Mouse (Mus musculus) T-helper 2 cell (primary cell): Measurements from ENCODE around the gene Mslnl.
"Not testable (repeated sequence)": the region's sequence is repeated elsewhere in the genome, so short reads cannot be mapped to it uniquely, and the experiment has no call there.

Experiments
- in situ Hi-C: fragments of 300-600 bp; cut with MboI, MseI; formaldehyde crosslinking; loops from one replicate; pipeline ENCODE4 v1.15.1; 2025; ENCODE audit warnings: high pct_unique_total_duplicates

The Mslnl gene

DNA sequence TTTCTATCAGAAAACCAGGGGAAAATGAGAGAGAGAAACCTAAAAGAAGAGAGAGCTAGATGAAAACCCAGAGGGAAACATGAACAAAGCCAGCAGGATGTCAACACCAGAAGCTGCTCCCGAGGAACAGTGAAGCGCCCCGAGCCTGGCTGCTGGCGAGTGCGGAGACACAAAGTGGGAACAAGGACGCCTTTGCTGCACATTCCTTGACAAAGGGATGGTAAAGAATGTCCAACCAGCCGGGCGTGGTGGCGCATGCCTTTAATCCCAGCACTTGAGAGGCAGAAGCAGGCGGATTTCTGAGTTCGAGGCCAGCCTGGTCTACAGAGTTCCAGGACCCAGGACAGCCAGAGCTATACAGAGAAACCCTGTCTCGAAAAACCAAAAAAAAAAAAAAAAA, 5.6 kb downstream of the Mslnl start:
- in situ Hi-C loops, result not testable (repeated sequence)

DNA sequence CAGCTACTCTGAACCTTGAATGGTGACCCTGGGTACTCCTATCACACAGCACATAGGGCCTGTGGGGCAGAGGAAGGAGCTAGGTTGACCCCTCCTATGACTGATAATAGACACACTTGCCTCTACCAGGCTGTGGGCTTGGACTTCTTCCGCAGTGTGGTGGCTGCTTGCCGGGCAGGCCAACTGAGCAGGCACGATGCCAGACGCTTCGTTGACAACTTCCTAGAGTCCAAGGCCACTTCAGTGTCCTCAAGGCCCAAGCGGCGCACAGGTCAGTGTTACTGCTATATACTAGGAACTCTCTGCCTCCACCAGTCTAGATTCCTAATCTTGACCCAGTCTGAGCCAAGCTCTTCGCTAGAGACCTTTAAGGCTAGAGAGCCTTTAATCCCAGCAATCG, 8.0 kb downstream of the Mslnl start:
- in situ Hi-C loops, result no loop called here

DNA sequence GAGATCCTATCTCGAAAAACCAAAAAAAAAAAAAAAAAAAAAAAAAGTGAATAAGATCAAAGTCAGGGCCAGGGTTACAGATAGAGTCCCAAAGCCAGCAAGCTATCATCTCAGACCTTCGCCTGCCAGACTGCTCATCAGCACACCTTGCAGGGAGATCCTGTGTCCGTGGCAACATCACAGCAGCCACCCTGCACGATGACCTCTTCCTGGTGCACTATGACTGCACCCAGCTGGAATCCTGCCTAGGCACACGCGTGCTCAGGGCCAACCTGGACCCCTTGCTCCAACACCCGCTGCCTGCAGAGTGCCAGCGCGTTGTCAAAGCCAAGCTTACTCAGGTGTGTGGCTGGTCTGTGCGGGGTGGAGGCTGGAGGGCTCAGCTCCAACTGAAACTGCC, 8.5 kb downstream of the Mslnl start:
- in situ Hi-C loops, result no loop called here

DNA sequence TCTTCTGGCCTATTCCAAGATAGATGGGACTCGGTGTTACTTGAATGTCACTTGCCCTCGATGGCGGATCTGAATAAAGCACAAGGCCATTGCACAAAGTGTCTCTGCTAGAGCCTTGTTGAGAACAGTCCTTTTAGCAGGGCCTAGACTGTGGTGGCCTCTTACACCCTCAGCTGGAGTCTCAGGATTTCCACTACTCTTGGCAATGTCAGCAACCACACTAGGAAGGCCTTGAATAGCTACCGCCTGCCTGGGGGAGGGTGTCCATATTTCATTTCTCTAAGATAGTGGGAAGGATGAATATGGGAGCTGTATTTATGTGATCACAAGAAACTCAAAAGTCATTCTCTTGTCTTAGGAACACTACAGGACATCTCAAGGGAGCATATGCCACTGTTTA, 12.4 kb downstream of the Mslnl start:
- in situ Hi-C loops, result no loop called here

DNA sequence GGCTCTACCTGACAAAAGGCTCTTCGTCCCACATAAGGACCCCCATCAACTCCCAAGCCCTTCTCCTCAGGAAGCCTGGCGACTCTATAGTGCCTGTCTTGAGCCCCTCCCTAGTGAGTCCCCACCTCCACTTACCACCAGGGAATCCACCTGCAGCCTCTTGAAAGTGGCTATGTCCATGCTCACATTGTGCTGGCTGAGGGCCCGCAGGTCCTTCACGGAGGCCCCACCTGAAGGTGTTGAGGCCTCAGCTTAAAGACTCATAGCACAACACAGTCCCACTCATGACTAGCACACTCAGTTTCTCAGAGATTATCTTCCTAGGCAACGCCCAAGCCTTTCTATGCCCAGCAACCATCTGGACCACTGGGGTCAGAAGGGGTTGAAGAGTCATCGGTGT, 13.5 kb downstream of the Mslnl start:
- in situ Hi-C loops, result no loop called here

DNA sequence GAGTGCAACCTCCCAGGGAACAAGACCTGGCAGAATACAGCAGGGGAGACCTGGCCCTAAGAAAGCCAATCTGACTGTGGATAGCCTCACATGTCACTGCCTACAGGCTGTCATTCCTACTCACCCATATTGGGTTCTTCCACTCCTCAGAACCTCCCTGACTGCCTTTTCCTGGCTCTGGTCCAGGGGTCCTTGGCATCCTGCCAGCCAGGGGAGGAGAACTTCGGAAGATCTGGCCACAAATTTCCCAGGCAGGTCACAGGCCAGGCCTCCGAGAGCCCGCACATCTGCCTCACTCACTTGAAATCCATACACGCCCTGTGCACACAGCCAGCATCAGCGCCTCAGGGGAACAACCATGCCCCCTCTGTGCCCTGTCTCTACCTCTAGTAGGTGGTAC, 15.6 kb downstream of the Mslnl start:
- in situ Hi-C loops, result no loop called here

DNA sequence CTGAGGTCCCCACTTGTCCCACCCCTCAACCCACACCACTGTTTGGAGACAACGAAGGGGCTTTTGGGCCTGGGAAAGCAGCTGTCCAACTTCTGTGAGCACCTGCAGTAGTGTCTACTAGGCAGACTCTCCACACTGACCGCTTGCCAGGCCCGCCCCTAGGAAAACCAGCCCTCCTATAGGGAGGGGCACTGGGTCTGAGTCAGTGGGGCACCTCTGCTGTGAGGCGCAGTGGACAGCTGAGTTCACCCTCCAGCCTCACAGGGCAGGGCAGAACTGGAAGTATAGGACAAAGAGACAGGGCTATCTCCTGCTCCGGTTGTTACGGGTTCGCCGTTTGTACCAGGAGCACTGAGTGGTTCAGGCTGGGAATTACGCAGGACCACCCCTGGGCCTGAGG, 18.4 kb downstream of the Mslnl start, which contains the start of gene Msln:
Msln (minus strand) TSS at position 138 of the 400 bp plus-strand sequence.
- in situ Hi-C loops, result no loop called here

DNA sequence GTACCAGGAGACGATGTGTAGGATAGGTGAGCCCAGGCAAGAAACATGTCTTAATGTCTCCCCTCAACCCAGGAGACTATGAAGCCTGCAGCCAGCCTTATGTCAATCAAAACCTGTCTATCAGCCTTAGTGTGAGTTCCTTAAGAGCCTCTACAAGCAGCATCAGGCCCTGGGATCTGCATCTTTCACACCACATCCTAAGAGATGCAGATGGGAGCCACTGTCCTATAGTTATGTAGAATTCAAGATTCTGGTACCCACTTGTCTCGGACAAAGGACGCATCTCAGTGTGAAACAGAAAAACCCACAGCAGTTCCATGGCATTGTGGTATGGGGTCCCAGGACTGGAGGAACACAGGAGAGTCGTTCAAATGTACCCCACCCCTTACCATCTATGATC, 19.2 kb downstream of the Mslnl start:
- in situ Hi-C loops, result no loop called here

DNA sequence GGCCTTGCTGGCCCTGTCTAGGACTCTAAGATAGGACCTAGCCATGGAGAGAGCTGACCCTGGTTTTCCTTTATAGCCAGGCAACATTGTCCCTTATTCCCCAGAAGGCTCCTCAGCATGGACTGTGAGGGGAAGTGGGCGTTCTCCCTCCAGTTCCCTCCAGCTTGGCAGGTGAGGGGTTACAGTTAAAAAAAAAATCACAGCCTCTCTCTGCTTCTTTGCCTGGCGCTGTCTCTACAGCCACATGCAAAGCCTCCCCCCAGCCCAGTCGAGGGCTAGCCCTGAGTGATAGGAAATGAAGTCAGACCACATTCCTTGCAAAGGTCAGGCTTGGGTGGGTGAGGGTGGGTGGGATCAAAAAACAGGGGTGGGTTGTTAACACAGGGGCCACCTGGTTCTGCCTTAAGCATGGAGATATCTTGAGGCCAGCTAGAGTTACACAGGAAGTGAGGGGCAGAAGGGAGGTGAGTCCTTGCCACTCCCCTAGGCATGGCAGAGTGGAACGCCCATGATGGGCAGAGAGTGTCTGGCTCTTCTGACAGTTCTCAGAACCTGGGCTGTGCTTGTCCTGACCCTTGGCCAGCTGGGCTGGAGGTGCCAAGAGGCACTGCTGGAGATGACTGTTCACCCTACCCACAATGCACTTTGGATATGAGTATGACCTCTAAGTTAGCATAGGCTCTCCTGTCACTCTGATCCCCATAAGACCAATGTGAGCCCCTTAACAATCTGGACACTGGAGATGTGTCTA, 20.0 kb downstream of the Mslnl start:
- in situ Hi-C loops, result no loop called here

DNA sequence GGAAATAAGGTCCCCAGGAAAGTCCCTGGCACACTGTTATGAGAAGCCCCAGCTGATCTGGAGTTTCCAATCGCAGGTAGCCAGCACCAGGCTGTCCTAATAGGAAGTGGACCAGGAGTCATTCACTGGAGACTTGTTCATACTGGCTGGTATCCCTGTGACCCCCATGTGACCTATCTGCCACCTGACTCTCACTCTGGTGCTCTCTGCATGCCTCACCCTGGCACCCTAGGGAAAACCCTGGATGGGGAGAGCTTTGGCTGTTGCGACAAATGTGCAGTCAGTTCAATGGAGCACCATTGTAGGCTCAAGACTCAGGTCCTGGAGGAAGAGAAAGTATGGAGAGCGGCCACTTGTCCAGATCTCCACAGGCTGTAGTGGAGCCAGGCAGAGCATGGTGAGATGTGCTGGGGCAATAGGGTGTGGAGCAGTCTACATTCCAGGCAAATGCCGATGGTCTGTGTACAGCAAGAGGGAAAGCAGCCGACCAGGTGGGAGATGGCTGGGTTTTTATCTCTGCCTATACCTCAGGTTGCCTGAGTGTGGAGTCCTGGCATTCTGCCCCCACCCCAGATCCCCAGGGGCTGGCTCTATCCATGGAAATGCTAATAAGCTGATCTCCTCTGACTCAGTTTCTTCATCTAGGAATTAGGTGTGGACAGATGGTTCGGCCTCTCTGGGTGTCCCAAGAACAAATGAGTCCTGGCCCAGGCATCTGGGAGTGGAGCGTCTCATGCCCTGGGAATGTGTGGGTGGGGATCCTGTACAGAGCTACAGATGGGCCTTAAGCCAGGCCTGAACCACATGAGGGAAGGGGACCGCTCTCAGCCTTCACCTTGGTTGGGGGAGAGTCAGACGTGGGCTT, 20.8 kb downstream of the Mslnl start:
- in situ Hi-C loops, result no loop called here

DNA sequence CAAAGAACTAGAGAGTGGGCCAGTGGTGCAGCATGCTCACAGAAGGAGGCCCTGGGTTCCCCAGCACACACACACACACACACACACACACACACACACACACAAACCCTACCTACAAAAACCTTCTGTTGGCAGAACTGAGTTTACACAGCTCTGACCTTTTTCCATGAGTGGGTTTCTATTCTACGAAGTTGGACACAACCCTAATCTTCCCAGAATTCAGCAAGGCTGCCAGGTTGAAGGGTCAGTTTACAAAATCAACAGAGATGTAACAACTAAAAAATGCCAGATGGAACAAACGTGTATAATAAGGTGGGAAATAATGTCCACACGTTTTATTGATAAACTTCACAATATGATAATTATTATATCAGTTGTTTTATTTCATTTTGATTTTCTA, 21.8 kb downstream of the Mslnl start:
- in situ Hi-C loops, result no loop called here

DNA sequence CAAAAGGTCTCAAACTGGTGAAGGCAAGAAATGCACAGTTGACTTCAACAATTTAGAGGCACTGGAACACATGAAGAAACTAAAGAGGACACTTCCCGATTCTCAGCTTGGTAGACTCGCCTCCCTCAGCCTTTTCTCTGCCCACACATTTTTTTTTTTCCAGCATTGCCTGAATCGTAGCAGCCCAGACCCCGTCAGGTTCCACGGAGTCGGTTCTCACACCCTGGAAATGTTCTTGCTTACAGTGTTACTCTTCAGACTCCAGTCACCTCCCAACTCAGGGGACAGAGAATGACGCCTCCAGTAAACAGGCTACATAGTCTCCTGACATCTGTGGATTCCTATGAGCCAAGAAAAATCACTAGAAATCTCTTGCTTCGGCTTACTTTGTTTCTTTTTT, 24.3 kb downstream of the Mslnl start:
- in situ Hi-C loops, result loop anchor here (10.0 kb wide), 1 partner anchor 465 kb away; the partner anchor contains the start of gene Prss34

DNA sequence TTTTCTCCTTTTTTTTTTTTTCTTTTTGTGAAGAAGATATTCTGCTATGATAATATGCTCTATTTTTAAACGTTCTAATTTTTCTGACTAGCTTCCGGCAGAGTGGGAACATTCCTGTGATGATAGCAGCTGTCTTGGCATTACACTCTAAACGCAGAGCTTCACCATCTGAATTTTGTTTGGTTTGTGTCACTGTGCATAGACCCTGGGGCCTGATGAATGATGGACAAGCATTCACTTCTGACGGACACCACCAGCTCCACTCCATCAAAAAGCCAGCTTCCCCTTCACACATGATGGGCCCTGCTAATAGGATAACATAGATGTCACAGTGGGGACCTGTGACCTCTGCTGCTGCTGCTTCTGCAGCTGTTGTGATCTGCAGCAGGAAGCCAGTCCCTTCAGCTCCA, 25.7 kb downstream of the Mslnl start:
- in situ Hi-C loops, result loop anchor here (10.0 kb wide), 1 partner anchor 467 kb away; the partner anchor contains the start of gene Prss34

DNA sequence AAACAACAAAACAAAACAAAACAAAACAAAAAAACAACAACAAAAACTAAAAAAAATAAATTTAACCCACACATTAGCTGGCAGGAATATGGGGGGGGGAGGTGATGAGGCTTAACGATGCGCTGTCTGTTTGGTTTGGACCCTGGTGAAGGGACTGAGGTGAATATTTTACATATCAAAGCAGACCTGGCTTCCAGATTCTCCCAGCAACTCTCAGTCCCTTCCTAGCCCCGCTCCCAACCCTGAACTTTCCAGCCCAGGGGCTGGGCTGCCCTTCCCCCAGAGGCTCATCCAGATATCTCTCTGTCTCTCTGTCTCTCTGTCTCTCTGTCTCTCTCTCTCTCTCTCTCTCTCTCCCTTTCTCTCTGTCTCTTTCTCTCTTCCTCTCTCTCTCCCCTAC, 26.7 kb downstream of the Mslnl start:
- in situ Hi-C loops, result loop anchor here (10.0 kb wide), 1 partner anchor 468 kb away; the partner anchor contains the start of gene Prss34

DNA sequence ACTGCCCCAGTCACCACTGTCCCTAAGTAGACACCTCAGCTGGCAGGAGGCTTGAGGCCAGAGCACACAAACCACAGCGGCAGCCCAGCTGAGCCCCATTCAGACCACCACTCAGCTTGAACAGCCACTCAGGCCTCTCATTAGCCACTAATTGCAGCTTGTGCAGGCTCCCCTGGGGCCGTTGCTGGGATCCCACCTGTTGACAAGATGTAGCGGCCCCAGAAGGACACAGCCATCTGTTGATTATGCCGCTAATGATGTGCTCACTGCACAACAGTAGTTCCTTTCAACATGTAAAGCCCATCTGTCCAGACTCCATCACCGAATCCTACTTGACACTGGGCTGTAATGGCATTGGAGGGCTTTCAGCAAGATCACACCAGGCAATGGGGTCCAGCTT, 30.0 kb downstream of the Mslnl start:
- in situ Hi-C loops, result loop anchor here (10.0 kb wide), 1 partner anchor 471 kb away; the partner anchor contains the start of gene Prss34

DNA sequence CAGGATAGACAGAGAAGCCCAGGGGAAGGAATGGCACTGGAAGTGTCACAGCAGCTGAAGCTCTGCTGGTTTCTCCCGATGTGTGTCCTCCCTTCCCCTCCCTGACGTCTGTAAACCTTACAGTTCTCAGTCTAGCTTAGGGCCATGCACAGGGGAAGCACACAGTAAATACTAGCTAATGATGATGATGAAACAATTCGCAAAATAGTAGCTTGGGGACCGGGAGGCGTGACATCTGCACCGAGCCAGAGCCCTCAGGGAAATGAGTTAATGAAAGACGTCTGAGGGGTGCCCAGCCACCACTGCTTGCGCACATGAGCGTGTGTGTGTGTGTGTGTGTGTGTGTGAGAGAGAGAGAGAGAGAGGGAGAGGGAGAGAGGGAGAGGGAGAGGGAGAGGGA, 33.5 kb downstream of the Mslnl start:
- in situ Hi-C loops, result loop anchor here (10.0 kb wide), 1 partner anchor 475 kb away; the partner anchor contains the start of gene Prss34

DNA sequence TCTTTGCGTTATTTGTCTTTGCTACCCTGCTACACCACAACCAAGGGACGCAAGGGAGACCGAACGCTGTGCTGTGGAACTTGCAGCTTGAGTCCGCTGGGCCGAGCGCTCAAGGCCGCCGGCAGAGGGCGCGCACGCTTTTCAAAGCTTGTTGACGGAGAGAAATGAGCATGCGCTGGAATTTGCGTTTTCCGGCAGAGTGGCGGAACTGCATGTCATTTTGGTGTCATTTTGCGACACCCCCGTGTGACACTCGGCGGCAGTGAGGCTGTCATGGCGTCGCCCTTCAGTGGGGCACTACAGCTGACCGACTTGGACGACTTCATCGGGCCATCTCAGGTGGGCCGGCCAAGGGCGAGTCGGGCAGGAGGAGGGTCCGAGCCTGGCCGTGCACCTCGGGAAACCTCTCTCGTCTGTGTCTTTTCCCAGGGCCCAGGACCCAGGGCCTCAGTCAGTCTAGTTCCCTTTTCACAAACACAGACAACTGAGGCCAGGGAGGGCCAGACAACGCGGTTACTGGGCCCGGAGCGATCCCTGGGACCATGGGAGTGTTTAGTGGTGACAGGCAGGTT, 37.8 kb downstream of the Mslnl start, which contains the start of gene Narfl:
Narfl (plus strand) TSS at position 228 of the 572 bp plus-strand sequence.
- in situ Hi-C loops, result no loop called here

DNA sequence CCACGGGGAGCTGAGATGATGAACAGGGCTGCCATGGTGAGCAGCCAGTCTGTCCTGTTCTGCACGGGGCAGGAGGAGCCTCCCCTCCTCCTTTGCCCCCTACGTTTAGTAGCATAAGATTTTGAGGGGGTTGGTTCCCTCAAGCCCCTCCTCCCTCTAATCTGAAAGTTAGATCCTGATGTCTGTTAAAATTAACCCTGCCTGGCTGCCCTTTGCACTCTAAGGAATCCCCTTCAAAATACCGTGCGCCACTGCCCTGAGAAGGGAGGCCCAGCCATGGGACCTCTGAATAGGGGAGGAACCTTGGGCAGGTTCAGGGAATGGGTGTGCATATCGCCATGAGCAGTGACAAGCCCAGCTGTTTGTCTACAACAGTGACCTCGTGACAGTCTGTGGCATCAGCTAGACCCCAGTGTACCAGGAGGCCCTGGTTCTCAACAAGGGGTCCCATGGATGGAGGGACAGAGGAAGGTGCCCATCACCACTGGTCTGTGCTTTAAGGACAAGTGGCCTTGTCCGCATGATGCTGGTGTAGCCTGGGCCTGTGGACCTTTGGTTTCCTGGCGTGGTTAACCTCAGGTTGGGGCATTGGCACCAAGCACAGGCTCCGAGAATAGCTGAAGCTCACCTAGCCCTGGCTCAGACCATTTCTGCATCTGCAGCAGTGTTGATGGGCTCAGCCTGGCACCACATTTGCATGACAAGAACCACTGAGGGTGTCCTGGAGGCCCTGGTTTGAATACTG, 39.6 kb downstream of the Mslnl start:
- in situ Hi-C loops, result no loop called here

DNA sequence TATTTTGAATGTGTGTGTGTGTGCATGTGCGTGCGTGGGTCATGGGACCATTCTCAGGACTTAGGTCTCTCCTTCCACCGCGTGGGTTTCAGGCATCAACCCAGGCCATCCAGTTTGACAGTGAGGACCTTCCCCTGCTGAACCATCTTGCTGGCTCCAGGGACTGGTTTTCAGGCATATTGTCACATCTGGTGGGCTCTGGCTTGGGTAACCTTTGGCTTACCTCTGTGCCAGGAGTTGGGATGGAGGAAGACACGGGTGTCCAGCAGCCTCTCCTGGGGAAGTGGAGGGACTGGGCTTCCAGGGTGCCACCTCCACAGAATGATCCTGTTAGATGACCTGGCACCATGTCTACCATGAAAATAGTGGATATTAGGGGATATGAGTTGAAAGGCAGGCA, 42.1 kb downstream of the Mslnl start:
- in situ Hi-C loops, result no loop called here

DNA sequence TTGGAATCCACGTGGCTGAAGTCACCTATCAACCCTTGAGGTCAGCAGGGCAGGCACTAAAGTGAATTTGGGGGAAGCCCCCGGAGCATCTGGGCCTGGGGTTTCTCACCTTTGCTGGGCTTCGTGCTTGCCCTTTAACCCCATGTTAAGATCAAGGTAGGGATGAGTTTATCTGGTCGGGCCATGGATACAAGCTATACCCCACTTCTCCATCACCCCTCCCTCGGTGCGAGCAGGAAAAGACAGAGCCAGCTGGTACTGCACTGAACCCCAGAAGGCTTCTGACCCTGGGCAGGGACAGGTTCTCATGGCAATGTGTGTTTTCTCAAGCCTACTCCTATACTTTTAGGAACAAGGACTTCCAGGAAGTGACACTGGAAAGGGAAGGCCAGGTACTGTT, 45.5 kb downstream of the Mslnl start:
- in situ Hi-C loops, result loop anchor here (5.0 kb wide), 1 partner anchor 44 kb away; the partner anchor contains the start of gene Mslnl

DNA sequence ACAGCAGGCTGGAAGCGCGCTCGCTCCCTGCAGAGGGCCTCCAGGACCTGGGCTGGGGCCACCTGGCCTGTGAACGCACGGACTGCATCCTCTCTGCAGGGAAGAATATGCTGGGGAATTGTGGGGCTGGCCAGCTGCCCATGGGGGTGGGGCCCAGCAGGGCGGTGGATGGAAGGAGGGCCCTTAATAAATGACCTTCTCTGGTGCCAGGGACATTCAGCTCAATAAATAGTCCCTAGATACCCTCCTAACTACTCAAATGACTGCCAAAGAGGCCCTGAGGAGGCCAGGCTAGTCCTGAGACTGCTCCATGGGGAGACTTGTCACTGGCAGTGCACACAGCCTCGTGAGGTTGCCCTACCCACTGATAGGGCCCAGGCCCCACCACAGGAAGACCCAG, 47.2 kb downstream of the Mslnl start:
- in situ Hi-C loops, result loop anchor here (5.0 kb wide), 1 partner anchor 46 kb away; the partner anchor contains the start of gene Mslnl
